Mouse (Mus musculus): ENCODE results near the gene Olfr1388. TPM values are rescaled to one million over a fixed set of nuclear protein-coding genes. Genes with fewer than 3 reads are reported as not detected.
"Not testable (repeated sequence)": the region's sequence is repeated elsewhere in the genome, so short reads cannot be mapped to it uniquely, and the experiment has no call there.

The Olfr1388 gene
- 0.06 TPM in 1 of 2 replicates, not detected in the other for polyA plus RNA-seq (2015; fragmentation: Nextera tagmentation; extraction: Ambion mirVana)

- Histone ChIP-seq H3K36me3 (no peaks in the 10 kb centered on the region), H3K27me3 (no peaks in the 10 kb centered on the region), H3K4me1 (no peaks in the 10 kb centered on the region), H3K9ac (no peak within 1 kb of the TSS), H3K27ac (no peak within 1 kb of the TSS), H3K4me2 (replicated peaks) (no peak within 1 kb of the TSS), H3K9me3 (no peaks in the 10 kb centered on the region), H3K4me3 (no peak within 1 kb of the TSS)
- no peak for ATAC-seq (ENCODE audit: low FRiP score, low read depth)
- 69% methylated on average over 3 of the region's 3 CpGs for WGBS
These were observed at the start of gene Olfr1388 for GRCm38 (mm10) chr11:49436411-49436810. Olfr1388 (plus strand) TSS chr11:49436624.

- ATAC-seq (ENCODE audit: low FRiP score, low read depth); H3K4me2 ChIP-seq (replicated peaks); H3K27ac ChIP-seq; H3K4me3 ChIP-seq; H3K36me3 ChIP-seq; H3K27me3 ChIP-seq; H3K9me3 ChIP-seq; H3K4me1 ChIP-seq; H3K9ac ChIP-seq: not testable (repeated sequence)
- 81% methylated on average over 1 of the region's 1 CpGs for WGBS
These were observed 43.7 kb upstream of the Olfr1388 start for GRCm38 (mm10) chr11:49392707-49393106.

- Histone ChIP-seq H3K4me1 (no peaks in the 10 kb centered on the region), H3K4me3 (no peak overlapping the region), H3K9me3 (no peaks in the 10 kb centered on the region), H3K27me3 (no peaks in the 10 kb centered on the region), H3K27ac (no peak overlapping the region), H3K36me3 (no peaks in the 10 kb centered on the region), H3K4me2 (replicated peaks) (no peak overlapping the region), H3K9ac (no peak overlapping the region)
- 77% methylated on average over 3 of the region's 3 CpGs for WGBS
- no peak for ATAC-seq (ENCODE audit: low FRiP score, low read depth)
These were observed 29.6 kb upstream of the Olfr1388 start for GRCm38 (mm10) chr11:49406784-49407183.

GRCm38 (mm10) chr11:49410540-49410939, 25.9 kb upstream of the Olfr1388 start:
- WGBS: 43% methylated on average over 1 of the region's 1 CpGs
- no peak for ATAC-seq (ENCODE audit: low FRiP score, low read depth)
- H3K27me3 ChIP-seq: no peaks in the 10 kb centered on the region

GRCm38 (mm10) chr11:49422767-49423166, 13.7 kb upstream of the Olfr1388 start, which contains the start of gene Olfr1389:
Olfr1389 (plus strand) TSS chr11:49423067.
- H3K9ac ChIP-seq: no peak within 1 kb of the TSS
- H3K4me2 ChIP-seq (replicated peaks): no peak within 1 kb of the TSS
- H3K4me3 ChIP-seq: no peak within 1 kb of the TSS
- no peaks in the 10 kb centered on the region for H3K9me3 ChIP-seq
- no peaks in the 10 kb centered on the region for H3K36me3 ChIP-seq
- no peaks in the 10 kb centered on the region for H3K27me3 ChIP-seq
- ATAC-seq (ENCODE audit: low FRiP score, low read depth): no peak
- H3K27ac ChIP-seq: no peak within 1 kb of the TSS
- no peaks in the 10 kb centered on the region for H3K4me1 ChIP-seq
- 89% methylated on average over 2 of the region's 2 CpGs for WGBS

More at GRCm38 (mm10) chr11:49410540-49410939, 25.9 kb upstream of the Olfr1388 start:
- H3K4me1 ChIP-seq: no peaks in the 10 kb centered on the region
- H3K9me3 ChIP-seq: no peaks in the 10 kb centered on the region
- H3K4me2 ChIP-seq (replicated peaks): no peak overlapping the region
- H3K4me3 ChIP-seq: no peak overlapping the region
- H3K9ac ChIP-seq: no peak overlapping the region
- H3K36me3 ChIP-seq: no peaks in the 10 kb centered on the region
- no peak overlapping the region for H3K27ac ChIP-seq

GRCm38 (mm10) chr11:49425257-49425927, 11.0 kb upstream of the Olfr1388 start:
- Histone ChIP-seq H3K9me3 (no peaks in the 10 kb centered on the region), H3K27ac (no peak overlapping the region), H3K36me3 (no peaks in the 10 kb centered on the region), H3K9ac (no peak overlapping the region), H3K4me2 (replicated peaks) (no peak overlapping the region), H3K27me3 (no peaks in the 10 kb centered on the region), H3K4me1 (no peaks in the 10 kb centered on the region), H3K4me3 (no peak overlapping the region)
- ATAC-seq (ENCODE audit: low FRiP score, low read depth): no peak
- 87% methylated on average over 1 of the region's 1 CpGs for WGBS

- Histone ChIP-seq H3K4me2 (replicated peaks) (no peak overlapping the region), H3K9me3 (no peaks in the 10 kb centered on the region), H3K27ac (no peak overlapping the region), H3K36me3 (no peaks in the 10 kb centered on the region), H3K27me3 (no peaks in the 10 kb centered on the region), H3K9ac (no peak overlapping the region), H3K4me1 (no peaks in the 10 kb centered on the region), H3K4me3 (no peak overlapping the region)
- WGBS: 87% methylated on average over 2 of the region's 2 CpGs
- no peak for ATAC-seq (ENCODE audit: low FRiP score, low read depth)
These were observed 6.8 kb upstream of the Olfr1388 start for GRCm38 (mm10) chr11:49429641-49430040.

- Histone ChIP-seq H3K9me3 (no peaks in the 10 kb centered on the region), H3K27ac (no peak within 1 kb of the TSS), H3K4me2 (replicated peaks) (no peak within 1 kb of the TSS), H3K4me1 (no peaks in the 10 kb centered on the region), H3K4me3 (no peak within 1 kb of the TSS), H3K9ac (no peak within 1 kb of the TSS), H3K36me3 (no peaks in the 10 kb centered on the region), H3K27me3 (no peaks in the 10 kb centered on the region)
- no peak for ATAC-seq (ENCODE audit: low FRiP score, low read depth)
- 69% methylated on average over 1 of the region's 1 CpGs for WGBS
These were observed 18.6 kb downstream of the Olfr1388 start, which contains the start of gene Olfr1387 for GRCm38 (mm10) chr11:49455043-49455442. Olfr1387 (plus strand) TSS chr11:49455343.

GRCm38 (mm10) chr11:49464746-49465145, 28.3 kb downstream of the Olfr1388 start, which contains the start of gene Olfr1386:
Olfr1386 (plus strand) TSS chr11:49465046.
- not testable (repeated sequence) for H3K36me3 ChIP-seq; H3K4me3 ChIP-seq; H3K9me3 ChIP-seq; H3K9ac ChIP-seq; H3K27me3 ChIP-seq; H3K4me2 ChIP-seq (replicated peaks); H3K4me1 ChIP-seq; H3K27ac ChIP-seq; ATAC-seq (ENCODE audit: low FRiP score, low read depth)
- 89% methylated on average over 3 of the region's 3 CpGs for WGBS

- no peak for ATAC-seq (ENCODE audit: low FRiP score, low read depth)
- 40% methylated on average over 4 of the region's 4 CpGs for WGBS
- Histone ChIP-seq H3K4me3 (no peak overlapping the region), H3K27me3 (no peaks in the 10 kb centered on the region), H3K36me3 (no peaks in the 10 kb centered on the region), H3K4me1 (no peaks in the 10 kb centered on the region), H3K27ac (no peak overlapping the region), H3K9ac (no peak overlapping the region), H3K9me3 (no peaks in the 10 kb centered on the region), H3K4me2 (replicated peaks) (no peak overlapping the region)
These were observed 49.5 kb downstream of the Olfr1388 start for GRCm38 (mm10) chr11:49485973-49486372.

- not testable (repeated sequence) for H3K4me3 ChIP-seq; H3K4me2 ChIP-seq (replicated peaks); H3K9ac ChIP-seq; H3K9me3 ChIP-seq; H3K36me3 ChIP-seq; ATAC-seq (ENCODE audit: low FRiP score, low read depth); H3K27me3 ChIP-seq; H3K27ac ChIP-seq; H3K4me1 ChIP-seq
- WGBS: 80% methylated on average over 1 of the region's 1 CpGs
These were observed 52.3 kb downstream of the Olfr1388 start, which contains the start of gene Olfr1385 for GRCm38 (mm10) chr11:49488770-49489169. Olfr1385 (plus strand) TSS chr11:49489070.
